Mouse (Mus musculus) small intestine, adult 2 months (tissue): Measurements from ENCODE around the gene Tia1.

Experiments used
- CTCF ChIP-seq: fragments of 200-500 bp; IDR thresholded peaks from 2 replicates; pipeline ENCODE4 v1.5.1; 2012; ENCODE audit warnings: low read depth, mild to moderate bottlenecking, control low read depth, inconsistent platforms, low read length, moderate library complexity, mixed read lengths; ENCODE audit not compliant: insufficient replicate concordance, insufficient read length; ENCODE audit errors: extremely low read depth
- POLR2A ChIP-seq: fragments of 200-500 bp; IDR thresholded peaks from 2 replicates; pipeline ENCODE4 v1.6.1; 2012; ENCODE audit warnings: low read depth, mild to moderate bottlenecking, control low read depth, inconsistent platforms, low read length, moderate library complexity

GRCm38 (mm10) chr6:86404100-86404861 lies at the start of gene Tia1:
- TF ChIP-seq CTCF (no peak), POLR2A (peak; percentile 46)
